Mouse (Mus musculus): ENCODE results near the gene Shisal2b. TPM values are rescaled to one million over a fixed set of nuclear protein-coding genes. Genes with fewer than 3 reads are reported as not detected.

Gene Shisal2b
- polyA plus RNA-seq, 2 experiments: not detected

DNA sequence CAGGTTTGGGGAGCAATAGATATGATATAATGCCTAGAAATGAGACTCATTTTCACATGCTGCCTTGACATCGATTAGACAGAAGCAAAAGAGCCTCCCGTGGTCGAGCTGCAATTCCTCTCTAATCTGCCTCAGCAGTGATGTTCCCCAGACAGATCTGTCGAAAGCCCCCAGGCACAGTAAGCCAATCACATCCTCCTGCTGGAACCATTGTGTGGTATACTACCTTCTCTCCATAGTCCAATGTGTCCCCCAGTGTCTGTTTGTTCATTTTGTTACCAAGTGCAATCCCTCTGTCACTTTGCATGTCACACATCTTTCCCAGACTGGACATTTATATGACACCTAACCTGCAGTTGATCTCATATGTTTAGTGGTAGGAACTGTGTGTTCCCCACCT, 28.6 kb upstream of the Shisal2b start:
- H3K4me1 ChIP-seq (replicated peaks; ENCODE audit: control insufficient read depth in 2 of 2, insufficient read depth in 2 of 2, low read length in 1 of 2): no peaks in the 10 kb centered on the region
- H3K4me2 ChIP-seq (ENCODE audit: low read depth): no peak overlapping the region
- DNase-seq (ENCODE audit: low read depth in 3 of 3, low spot score in 3 of 3): no peak
- no peak for ATAC-seq (ENCODE audit: insufficient read depth)
- TF ChIP-seq EP300 (IDR thresholded peaks at IDR 0.05; ENCODE audit: low read depth): no peak
- no peak for TF ChIP-seq CTCF (IDR thresholded peaks at IDR 0.05; ENCODE audit: low read depth)
- H3K9ac ChIP-seq (replicated peaks): no peak overlapping the region
- H3K27ac ChIP-seq: no peak overlapping the region
- WGBS (ENCODE audit: insufficient replicate concordance): 41% methylated on average over 4 of the region's 4 CpGs
- H3K36me3 ChIP-seq (replicated peaks; ENCODE audit: control insufficient read depth, insufficient read depth, low read depth): no peaks in the 10 kb centered on the region
- no peaks in the 10 kb centered on the region for H3K27me3 ChIP-seq (ENCODE audit: control insufficient read depth, insufficient read depth, low read length)
- H3K9me3 ChIP-seq (ENCODE audit: control insufficient read depth, low read length): no peaks in the 10 kb centered on the region
- H3K4me3 ChIP-seq (ENCODE audit: insufficient read depth in 1 of 2, low read depth in 2 of 2, low read length in 2 of 2): no peak overlapping the region

DNA sequence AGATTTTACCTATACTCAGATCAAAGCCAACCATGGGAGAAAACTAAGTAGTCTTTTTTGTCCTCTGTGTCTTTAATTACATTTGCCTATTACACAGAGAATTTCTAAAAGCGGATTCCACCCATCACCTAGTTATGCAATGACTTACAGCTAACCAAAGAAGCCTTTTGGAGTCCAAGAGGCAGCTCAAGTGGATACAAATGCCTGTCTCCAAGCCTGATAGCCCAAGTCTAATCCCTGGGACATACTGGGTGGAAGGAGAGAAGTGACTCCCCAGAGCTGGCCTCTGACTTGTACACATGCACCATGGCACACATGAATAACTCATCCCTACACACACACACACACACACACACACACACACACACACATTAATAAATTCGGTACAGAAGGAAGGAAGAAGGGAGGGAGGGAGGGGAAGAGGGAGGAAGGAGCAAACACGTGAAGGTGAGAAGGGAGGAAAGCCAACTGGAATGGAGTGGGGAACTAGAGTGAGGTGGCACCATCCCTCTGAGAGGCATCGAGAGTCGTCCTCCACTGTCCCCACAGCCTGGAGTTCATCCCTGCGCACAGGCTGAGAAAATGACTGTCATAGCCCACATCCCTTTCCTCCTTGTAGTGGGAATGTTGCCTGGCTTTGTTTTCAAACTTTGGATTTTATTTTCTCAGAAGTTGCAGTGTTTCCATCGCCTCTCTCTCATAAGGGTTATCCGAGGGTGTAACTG, 22.8 kb upstream of the Shisal2b start:
- Histone ChIP-seq H3K27ac (no peak overlapping the region), H3K4me1 (replicated peaks; ENCODE audit: control insufficient read depth in 2 of 2, insufficient read depth in 2 of 2, low read length in 1 of 2) (peaks cover 0 to 2% of the 10 kb centered on the region in 2 experiments; a peak in 2 of 4 replicates), H3K4me3 (ENCODE audit: insufficient read depth in 1 of 2, low read depth in 2 of 2, low read length in 2 of 2) (no peak overlapping the region), H3K9ac (replicated peaks) (no peak overlapping the region), H3K27me3 (ENCODE audit: control insufficient read depth, insufficient read depth, low read length) (no peaks in the 10 kb centered on the region), H3K9me3 (ENCODE audit: control insufficient read depth, low read length) (no peaks in the 10 kb centered on the region), H3K36me3 (replicated peaks; ENCODE audit: control insufficient read depth, insufficient read depth, low read depth) (no peaks in the 10 kb centered on the region), H3K4me2 (ENCODE audit: low read depth) (no peak overlapping the region)
- DNase-seq (ENCODE audit: low read depth in 3 of 3, low spot score in 3 of 3) (no peak), ATAC-seq (ENCODE audit: insufficient read depth) (no peak)
- 41% methylated on average over 8 of the region's 8 CpGs for WGBS (ENCODE audit: insufficient replicate concordance)
- no peak for TF ChIP-seq EP300 (IDR thresholded peaks at IDR 0.05; ENCODE audit: low read depth)
- no peak for TF ChIP-seq CTCF (IDR thresholded peaks at IDR 0.05; ENCODE audit: low read depth)

GRCm38 (mm10) chr13:104883566-104884249, 20.0 kb upstream of the Shisal2b start:
- no peak overlapping the region for H3K27ac ChIP-seq
- no peaks in the 10 kb centered on the region for H3K9me3 ChIP-seq (ENCODE audit: control insufficient read depth, low read length)
- TF ChIP-seq EP300 (IDR thresholded peaks at IDR 0.05; ENCODE audit: low read depth): no peak
- no peak for TF ChIP-seq CTCF (IDR thresholded peaks at IDR 0.05; ENCODE audit: low read depth)
- no peak overlapping the region for H3K9ac ChIP-seq (replicated peaks)
- H3K36me3 ChIP-seq (replicated peaks; ENCODE audit: control insufficient read depth, insufficient read depth, low read depth): no peaks in the 10 kb centered on the region
- peaks cover 0 to 2% of the 10 kb centered on the region in 2 experiments; a peak in 2 of 4 replicates for H3K4me1 ChIP-seq (replicated peaks; ENCODE audit: control insufficient read depth in 2 of 2, insufficient read depth in 2 of 2, low read length in 1 of 2)
- H3K4me3 ChIP-seq (ENCODE audit: insufficient read depth in 1 of 2, low read depth in 2 of 2, low read length in 2 of 2): no peak overlapping the region
- no peak overlapping the region for H3K4me2 ChIP-seq (ENCODE audit: low read depth)
- no peaks in the 10 kb centered on the region for H3K27me3 ChIP-seq (ENCODE audit: control insufficient read depth, insufficient read depth, low read length)
- DNase-seq (ENCODE audit: low read depth in 3 of 3, low spot score in 3 of 3): no peak
- ATAC-seq (ENCODE audit: insufficient read depth): no peak
- WGBS (ENCODE audit: insufficient replicate concordance): 32% methylated on average over 11 of the region's 16 CpGs

GRCm38 (mm10) chr13:104878508-104878907, 14.8 kb upstream of the Shisal2b start:
- Histone ChIP-seq H3K4me3 (ENCODE audit: insufficient read depth in 1 of 2, low read depth in 2 of 2, low read length in 2 of 2) (no peak overlapping the region), H3K4me2 (ENCODE audit: low read depth) (no peak overlapping the region), H3K9ac (replicated peaks) (no peak overlapping the region), H3K36me3 (replicated peaks; ENCODE audit: control insufficient read depth, insufficient read depth, low read depth) (no peaks in the 10 kb centered on the region), H3K27ac (no peak overlapping the region), H3K4me1 (replicated peaks; ENCODE audit: control insufficient read depth in 2 of 2, insufficient read depth in 2 of 2, low read length in 1 of 2) (peaks cover 0 to 3% of the 10 kb centered on the region in 2 experiments; a peak in 2 of 4 replicates), H3K27me3 (ENCODE audit: control insufficient read depth, insufficient read depth, low read length) (no peaks in the 10 kb centered on the region), H3K9me3 (ENCODE audit: control insufficient read depth, low read length) (no peaks in the 10 kb centered on the region)
- DNase-seq (ENCODE audit: low read depth in 3 of 3, low spot score in 3 of 3) (no peak), ATAC-seq (ENCODE audit: insufficient read depth) (0 out of 2 replicates have a peak, but pooled peaks have one; percentile 23)
- TF ChIP-seq CTCF (IDR thresholded peaks at IDR 0.05; ENCODE audit: low read depth): no peak
- WGBS (ENCODE audit: insufficient replicate concordance): 36% methylated on average over 4 of the region's 4 CpGs

- H3K36me3 ChIP-seq (replicated peaks; ENCODE audit: control insufficient read depth, insufficient read depth, low read depth): no peaks in the 10 kb centered on the region
- H3K9ac ChIP-seq (replicated peaks): no peak overlapping the region
- no peaks in the 10 kb centered on the region for H3K27me3 ChIP-seq (ENCODE audit: control insufficient read depth, insufficient read depth, low read length)
- no peak for DNase-seq (ENCODE audit: low read depth in 3 of 3, low spot score in 3 of 3)
- H3K27ac ChIP-seq: no peak overlapping the region
- no peak overlapping the region for H3K4me2 ChIP-seq (ENCODE audit: low read depth)
- ATAC-seq (ENCODE audit: insufficient read depth): no peak
- H3K4me1 ChIP-seq (replicated peaks; ENCODE audit: control insufficient read depth in 2 of 2, insufficient read depth in 2 of 2, low read length in 1 of 2): no peaks in the 10 kb centered on the region
- no peak for TF ChIP-seq EP300 (IDR thresholded peaks at IDR 0.05; ENCODE audit: low read depth)
- no peak for TF ChIP-seq CTCF (IDR thresholded peaks at IDR 0.05; ENCODE audit: low read depth)
- H3K9me3 ChIP-seq (ENCODE audit: control insufficient read depth, low read length): no peaks in the 10 kb centered on the region
- no peak overlapping the region for H3K4me3 ChIP-seq (ENCODE audit: insufficient read depth in 1 of 2, low read depth in 2 of 2, low read length in 2 of 2)
- 72% methylated on average over 2 of the region's 2 CpGs for WGBS (ENCODE audit: insufficient replicate concordance)
Measured at GRCm38 (mm10) chr13:104869907-104870306, 6.2 kb upstream of the Shisal2b start.

All from liver, embryonic 14.5 days (tissue).